Mouse (Mus musculus): ENCODE results near the gene Mkln1. TPM values are rescaled to one million over a fixed set of nuclear protein-coding genes. Genes with fewer than 3 reads are reported as not detected.

The Mkln1 gene
- polyA plus RNA-seq, 1 experiment from 2014 or later: 136 TPM

DNA sequence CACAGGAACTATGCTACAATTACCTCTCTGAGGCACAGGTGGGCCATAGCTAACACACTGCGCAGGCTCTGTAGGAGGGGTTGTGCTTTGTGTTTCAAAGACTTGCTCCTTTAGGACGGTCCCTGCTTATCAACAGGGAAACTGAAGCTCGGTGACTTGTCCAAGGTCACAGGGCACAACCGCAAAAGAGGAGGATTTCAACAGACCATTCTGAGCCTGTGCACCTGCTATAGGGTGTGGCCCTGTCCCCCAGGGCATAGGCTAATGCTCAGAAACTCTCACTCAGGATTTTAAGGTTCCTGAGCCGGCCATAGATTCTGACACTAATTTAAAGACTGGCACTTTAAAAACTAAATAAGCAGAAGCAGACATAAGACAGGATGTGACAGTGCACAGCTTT lies 128.4 kb downstream of the Mkln1 start:
- no peaks in the 10 kb centered on the region; the same call in 1 of the 2 replicates for H3K4me1 ChIP-seq (replicated peaks; ENCODE audit: control insufficient read depth, insufficient read depth, low read length)
- no peak overlapping the region for H3K9ac ChIP-seq
- peaks cover 48% of the 10 kb centered on the region for H3K36me3 ChIP-seq (replicated peaks; ENCODE audit: control insufficient read depth, insufficient read depth)
- DNase-seq (ENCODE audit: low spot score) (no peak), ATAC-seq (ENCODE audit: low FRiP score) (no peak)
- no peaks in the 10 kb centered on the region for H3K9me3 ChIP-seq (ENCODE audit: control insufficient read depth, low read length)
- no peak overlapping the region for H3K4me3 ChIP-seq (replicated peaks; ENCODE audit: low read length)
- no peak overlapping the region for H3K4me2 ChIP-seq (replicated peaks)
- 92% methylated on average over 5 of the region's 5 CpGs for WGBS
- no peaks in the 10 kb centered on the region for H3K27me3 ChIP-seq (ENCODE audit: control insufficient read depth, insufficient read depth, low read length)
- no peak overlapping the region for H3K27ac ChIP-seq

GRCm38 (mm10) chr6:31527897-31528296 lies 129.4 kb downstream of the Mkln1 start:
- Histone ChIP-seq H3K9ac (no peak overlapping the region), H3K4me1 (replicated peaks; ENCODE audit: control insufficient read depth, insufficient read depth, low read length) (no peaks in the 10 kb centered on the region; the same call in 1 of the 2 replicates), H3K4me3 (replicated peaks; ENCODE audit: low read length) (no peak overlapping the region), H3K4me2 (replicated peaks) (no peak overlapping the region), H3K36me3 (replicated peaks; ENCODE audit: control insufficient read depth, insufficient read depth) (peaks cover 39% of the 10 kb centered on the region), H3K9me3 (ENCODE audit: control insufficient read depth, low read length) (no peaks in the 10 kb centered on the region), H3K27me3 (ENCODE audit: control insufficient read depth, insufficient read depth, low read length) (no peaks in the 10 kb centered on the region), H3K27ac (no peak overlapping the region)
- ATAC-seq (ENCODE audit: low FRiP score): no peak
- peak; percentile 75 for DNase-seq (ENCODE audit: low spot score)
- 73% methylated on average over 7 of the region's 7 CpGs for WGBS

DNA sequence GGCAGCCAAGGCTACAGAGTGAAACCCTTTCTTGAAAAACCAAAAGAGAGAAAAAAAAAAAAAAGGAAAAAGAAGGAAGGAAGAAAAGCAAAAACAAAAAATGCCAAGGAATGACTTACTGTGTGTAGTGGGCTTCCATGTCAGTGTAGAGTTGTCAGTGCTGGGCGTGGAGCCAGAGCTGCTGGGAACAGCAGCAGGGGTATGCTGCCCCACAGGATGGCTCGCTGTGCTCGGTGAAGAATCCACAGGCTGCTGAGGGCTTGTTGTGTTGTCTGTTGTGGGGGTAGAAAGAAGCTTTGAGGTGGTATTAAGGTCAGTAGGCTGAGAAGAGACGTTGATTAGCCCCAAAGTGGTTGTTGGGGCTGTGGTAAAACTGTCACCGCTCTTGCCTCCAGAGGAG lies 129.8 kb downstream of the Mkln1 start:
- DNase-seq (ENCODE audit: low spot score) (no peak), ATAC-seq (ENCODE audit: low FRiP score) (no peak)
- Histone ChIP-seq H3K27ac (no peak overlapping the region), H3K27me3 (ENCODE audit: control insufficient read depth, insufficient read depth, low read length) (no peaks in the 10 kb centered on the region), H3K4me3 (replicated peaks; ENCODE audit: low read length) (no peak overlapping the region), H3K4me2 (replicated peaks) (no peak overlapping the region), H3K9ac (no peak overlapping the region), H3K36me3 (replicated peaks; ENCODE audit: control insufficient read depth, insufficient read depth) (peaks cover 35% of the 10 kb centered on the region), H3K9me3 (ENCODE audit: control insufficient read depth, low read length) (no peaks in the 10 kb centered on the region), H3K4me1 (replicated peaks; ENCODE audit: control insufficient read depth, insufficient read depth, low read length) (no peaks in the 10 kb centered on the region)
- WGBS: 76% methylated on average over 5 of the region's 5 CpGs

- DNase-seq (ENCODE audit: low spot score): no peak
Measured at GRCm38 (mm10) chr6:31531880-31532279, 133.3 kb downstream of the Mkln1 start.

GRCm38 (mm10) chr6:31534705-31535104 lies 136.2 kb downstream of the Mkln1 start:
- no peak overlapping the region for H3K9ac ChIP-seq
- H3K36me3 ChIP-seq (replicated peaks; ENCODE audit: control insufficient read depth, insufficient read depth): no peaks in the 10 kb centered on the region
- H3K27me3 ChIP-seq (ENCODE audit: control insufficient read depth, insufficient read depth, low read length): no peaks in the 10 kb centered on the region
- WGBS: 97% methylated on average over 5 of the region's 5 CpGs
- no peaks in the 10 kb centered on the region for H3K4me1 ChIP-seq (replicated peaks; ENCODE audit: control insufficient read depth, insufficient read depth, low read length)
- H3K27ac ChIP-seq: no peak overlapping the region
- no peak overlapping the region for H3K4me3 ChIP-seq (replicated peaks; ENCODE audit: low read length)
- H3K4me2 ChIP-seq (replicated peaks): no peak overlapping the region
- DNase-seq (ENCODE audit: low spot score) (no peak), ATAC-seq (ENCODE audit: low FRiP score) (no peak)
- no peaks in the 10 kb centered on the region for H3K9me3 ChIP-seq (ENCODE audit: control insufficient read depth, low read length)

More at GRCm38 (mm10) chr6:31531880-31532279, 133.3 kb downstream of the Mkln1 start:
- H3K4me3 ChIP-seq (replicated peaks; ENCODE audit: low read length): no peak overlapping the region
- no peaks in the 10 kb centered on the region for H3K27me3 ChIP-seq (ENCODE audit: control insufficient read depth, insufficient read depth, low read length)
- H3K27ac ChIP-seq: no peak overlapping the region
- no peak overlapping the region for H3K9ac ChIP-seq
- peaks cover 4% of the 10 kb centered on the region; the same call in 1 of the 2 replicates for H3K36me3 ChIP-seq (replicated peaks; ENCODE audit: control insufficient read depth, insufficient read depth)
- WGBS: 97% methylated on average over 3 of the region's 3 CpGs
- H3K4me2 ChIP-seq (replicated peaks): no peak overlapping the region
- H3K4me1 ChIP-seq (replicated peaks; ENCODE audit: control insufficient read depth, insufficient read depth, low read length): no peaks in the 10 kb centered on the region
- no peaks in the 10 kb centered on the region for H3K9me3 ChIP-seq (ENCODE audit: control insufficient read depth, low read length)
- ATAC-seq (ENCODE audit: low FRiP score): no peak

DNA sequence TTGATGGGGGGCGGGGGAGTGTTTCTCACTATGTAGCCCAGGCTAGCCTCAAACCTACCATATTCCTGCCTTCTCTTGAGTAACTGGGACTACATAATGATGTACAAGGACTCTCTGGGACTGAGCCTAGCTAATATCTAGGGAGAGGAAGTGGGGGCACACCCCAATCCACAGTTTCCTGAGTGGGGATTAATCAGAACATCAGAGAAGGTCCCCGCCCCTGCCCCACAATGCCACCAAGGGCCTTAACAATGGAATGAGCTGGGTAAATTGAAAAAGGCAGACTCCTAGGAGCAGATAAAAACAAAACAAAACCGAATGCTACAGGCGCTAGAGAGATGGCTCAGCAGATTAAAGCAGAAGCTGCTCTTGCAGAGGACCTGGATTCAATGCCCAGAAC lies 138.7 kb downstream of the Mkln1 start:
- H3K27ac ChIP-seq: no peak overlapping the region

GRCm38 (mm10) chr6:31538112-31538511 lies 139.6 kb downstream of the Mkln1 start:
- 100% methylated on average over 1 of the region's 1 CpGs for WGBS
- H3K9ac ChIP-seq: no peak overlapping the region
- ATAC-seq (ENCODE audit: low FRiP score) (no peak), DNase-seq (ENCODE audit: low spot score) (no peak)
- no peaks in the 10 kb centered on the region for H3K9me3 ChIP-seq (ENCODE audit: control insufficient read depth, low read length)
- H3K27ac ChIP-seq: no peak overlapping the region
- no peaks in the 10 kb centered on the region for H3K27me3 ChIP-seq (ENCODE audit: control insufficient read depth, insufficient read depth, low read length)
- H3K4me3 ChIP-seq (replicated peaks; ENCODE audit: low read length): no peak overlapping the region
- no peaks in the 10 kb centered on the region for H3K36me3 ChIP-seq (replicated peaks; ENCODE audit: control insufficient read depth, insufficient read depth)
- H3K4me1 ChIP-seq (replicated peaks; ENCODE audit: control insufficient read depth, insufficient read depth, low read length): no peaks in the 10 kb centered on the region
- H3K4me2 ChIP-seq (replicated peaks): no peak overlapping the region

More for the DNA sequence above, 138.7 kb downstream of the Mkln1 start:
- Histone ChIP-seq H3K4me1 (replicated peaks; ENCODE audit: control insufficient read depth, insufficient read depth, low read length) (no peaks in the 10 kb centered on the region), H3K4me2 (replicated peaks) (no peak overlapping the region), H3K9me3 (ENCODE audit: control insufficient read depth, low read length) (no peaks in the 10 kb centered on the region), H3K27me3 (ENCODE audit: control insufficient read depth, insufficient read depth, low read length) (no peaks in the 10 kb centered on the region), H3K4me3 (replicated peaks; ENCODE audit: low read length) (no peak overlapping the region), H3K9ac (no peak overlapping the region), H3K36me3 (replicated peaks; ENCODE audit: control insufficient read depth, insufficient read depth) (no peaks in the 10 kb centered on the region)
- 89% methylated on average over 4 of the region's 4 CpGs for WGBS
- DNase-seq (ENCODE audit: low spot score) (no peak), ATAC-seq (ENCODE audit: low FRiP score) (no peak)

DNA sequence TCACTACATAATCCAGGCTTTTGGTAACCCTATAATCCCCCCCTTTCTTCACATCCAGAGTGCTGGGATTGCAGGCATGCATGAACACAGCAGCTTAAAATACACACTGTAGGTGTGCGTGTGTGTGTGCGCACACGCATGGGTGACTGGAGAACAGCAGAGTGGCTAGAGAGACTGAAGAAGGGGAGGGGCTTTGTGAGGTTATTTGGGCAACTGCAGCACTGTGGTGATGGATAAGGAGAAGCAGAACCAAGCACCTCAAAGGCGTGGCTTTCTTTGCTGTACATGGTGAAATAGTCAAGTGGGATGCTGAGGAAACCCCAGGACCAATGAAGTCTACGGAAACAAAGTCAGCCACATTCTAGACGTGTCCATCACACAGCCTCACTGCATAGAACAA lies 141.5 kb downstream of the Mkln1 start:
- no peaks in the 10 kb centered on the region for H3K9me3 ChIP-seq (ENCODE audit: control insufficient read depth, low read length)
- no peak overlapping the region for H3K4me3 ChIP-seq (replicated peaks; ENCODE audit: low read length)
- WGBS: 94% methylated on average over 6 of the region's 6 CpGs
- H3K4me2 ChIP-seq (replicated peaks): no peak overlapping the region
- H3K36me3 ChIP-seq (replicated peaks; ENCODE audit: control insufficient read depth, insufficient read depth): no peaks in the 10 kb centered on the region
- no peak for ATAC-seq (ENCODE audit: low FRiP score)
- DNase-seq (ENCODE audit: low spot score): no peak
- H3K27me3 ChIP-seq (ENCODE audit: control insufficient read depth, insufficient read depth, low read length): no peaks in the 10 kb centered on the region
- no peak overlapping the region for H3K27ac ChIP-seq
- H3K4me1 ChIP-seq (replicated peaks; ENCODE audit: control insufficient read depth, insufficient read depth, low read length): no peaks in the 10 kb centered on the region
- no peak overlapping the region for H3K9ac ChIP-seq

GRCm38 (mm10) chr6:31544318-31544717 lies 145.8 kb downstream of the Mkln1 start:
- WGBS: 86% methylated on average over 4 of the region's 4 CpGs
- no peak overlapping the region for H3K27ac ChIP-seq
- no peaks in the 10 kb centered on the region for H3K27me3 ChIP-seq (ENCODE audit: control insufficient read depth, insufficient read depth, low read length)
- H3K4me2 ChIP-seq (replicated peaks): no peak overlapping the region
- no peaks in the 10 kb centered on the region for H3K36me3 ChIP-seq (replicated peaks; ENCODE audit: control insufficient read depth, insufficient read depth)
- no peak overlapping the region for H3K9ac ChIP-seq
- 0 out of 2 replicates have a peak, but pooled peaks cover 7% of the 10 kb centered on the region for H3K4me1 ChIP-seq (replicated peaks; ENCODE audit: control insufficient read depth, insufficient read depth, low read length)
- DNase-seq (ENCODE audit: low spot score): no peak
- no peaks in the 10 kb centered on the region for H3K9me3 ChIP-seq (ENCODE audit: control insufficient read depth, low read length)
- no peak overlapping the region for H3K4me3 ChIP-seq (replicated peaks; ENCODE audit: low read length)
- ATAC-seq (ENCODE audit: low FRiP score): no peak; the same call in 1 of the 2 replicates

Measured in hindbrain, embryonic 14.5 days (tissue).